Mouse (Mus musculus): ENCODE data around the gene Actr6. TPM values are rescaled to one million over a fixed set of nuclear protein-coding genes. Genes with fewer than 3 reads are reported as not detected.
"Not testable (repeated sequence)": the region's sequence is repeated elsewhere in the genome, so short reads cannot be mapped to it uniquely, and the experiment has no call there.

Actr6 gene
- polyA plus RNA-seq, 1 experiment from 2014 or later: 28.8 TPM

GRCm38 (mm10) chr10:89720252-89720651 is 11.8 kb downstream of the Actr6 start:
- H3K27me3 ChIP-seq (ENCODE audit: insufficient read depth, low read length): no peaks in the 10 kb centered on the region
- H3K9me3 ChIP-seq (ENCODE audit: low read depth, low read length): no peaks in the 10 kb centered on the region
- DNase-seq (no peak), ATAC-seq (ENCODE audit: insufficient read depth) (no peak)
- H3K4me3 ChIP-seq (ENCODE audit: low read depth, low read length): no peak overlapping the region
- H3K36me3 ChIP-seq (ENCODE audit: insufficient read depth): peaks cover 38% of the 10 kb centered on the region
- no peak for TF ChIP-seq CTCF (IDR thresholded peaks at IDR 0.05; ENCODE audit: low read depth)
- no peak overlapping the region for H3K9ac ChIP-seq
- H3K4me2 ChIP-seq: no peak overlapping the region
- no peaks in the 10 kb centered on the region for H3K4me1 ChIP-seq (ENCODE audit: insufficient read depth)
- H3K27ac ChIP-seq (ENCODE audit: low read depth): no peak overlapping the region

GRCm38 (mm10) chr10:89714910-89715309 is 17.2 kb downstream of the Actr6 start:
- Histone ChIP-seq H3K9ac (no peak overlapping the region), H3K27ac (ENCODE audit: low read depth) (no peak overlapping the region), H3K36me3 (ENCODE audit: insufficient read depth) (peaks cover 42% of the 10 kb centered on the region), H3K27me3 (ENCODE audit: insufficient read depth, low read length) (no peaks in the 10 kb centered on the region), H3K4me3 (ENCODE audit: low read depth, low read length) (no peak overlapping the region), H3K4me1 (ENCODE audit: insufficient read depth) (no peaks in the 10 kb centered on the region), H3K9me3 (ENCODE audit: low read depth, low read length) (no peaks in the 10 kb centered on the region), H3K4me2 (no peak overlapping the region)
- no peak for DNase-seq
- WGBS: 81% methylated on average over 10 of the region's 10 CpGs
- ATAC-seq (ENCODE audit: insufficient read depth): no peak; the same call in 1 of the 2 replicates
- no peak for TF ChIP-seq CTCF (IDR thresholded peaks at IDR 0.05; ENCODE audit: low read depth)

- DNase-seq (peak; percentile 50), ATAC-seq (ENCODE audit: insufficient read depth) (peak; percentile 91)
- Histone ChIP-seq H3K4me2 (peak overlapping the region; percentile 35; the same call in 1 of the 2 replicates), H3K27ac (ENCODE audit: low read depth) (no peak overlapping the region), H3K9me3 (ENCODE audit: low read depth, low read length) (no peaks in the 10 kb centered on the region), H3K9ac (no peak overlapping the region), H3K36me3 (ENCODE audit: insufficient read depth) (peaks cover 15% of the 10 kb centered on the region; the same call in 1 of the 2 replicates), H3K4me1 (ENCODE audit: insufficient read depth) (no peaks in the 10 kb centered on the region), H3K4me3 (ENCODE audit: low read depth, low read length) (no peak overlapping the region), H3K27me3 (ENCODE audit: insufficient read depth, low read length) (no peaks in the 10 kb centered on the region)
- TF ChIP-seq CTCF (IDR thresholded peaks at IDR 0.05; ENCODE audit: low read depth): no peak
- 28% methylated on average over 10 of the region's 10 CpGs for whole genome bisulfite sequencing
These were observed 23.4 kb downstream of the Actr6 start for GRCm38 (mm10) chr10:89708720-89709119.

- H3K4me2 ChIP-seq: no peak overlapping the region
- DNase-seq: peak; percentile 46
- no peak overlapping the region for H3K4me3 ChIP-seq (ENCODE audit: low read depth, low read length)
- H3K4me1 ChIP-seq (ENCODE audit: insufficient read depth): no peaks in the 10 kb centered on the region
- H3K27me3 ChIP-seq (ENCODE audit: insufficient read depth, low read length): no peaks in the 10 kb centered on the region
- 67% methylated on average over 3 of the region's 3 CpGs for WGBS
- ATAC-seq (ENCODE audit: insufficient read depth): no peak
- peak; percentile 19; the same call in 1 of the 2 replicates for TF ChIP-seq CTCF (IDR thresholded peaks at IDR 0.05; ENCODE audit: low read depth)
- H3K9me3 ChIP-seq (ENCODE audit: low read depth, low read length): no peaks in the 10 kb centered on the region
- H3K9ac ChIP-seq: no peak overlapping the region
- H3K27ac ChIP-seq (ENCODE audit: low read depth): no peak overlapping the region
- peaks cover 6% of the 10 kb centered on the region; the same call in 1 of the 2 replicates for H3K36me3 ChIP-seq (ENCODE audit: insufficient read depth)
These were observed 24.7 kb downstream of the Actr6 start for GRCm38 (mm10) chr10:89707397-89707796.

- H3K27ac ChIP-seq (ENCODE audit: low read depth): no peak overlapping the region
- no peak overlapping the region for H3K4me2 ChIP-seq
- DNase-seq (peak; percentile 34), ATAC-seq (ENCODE audit: insufficient read depth) (no peak)
- no peak for TF ChIP-seq CTCF (IDR thresholded peaks at IDR 0.05; ENCODE audit: low read depth)
- no peak overlapping the region for H3K9ac ChIP-seq
- no peaks in the 10 kb centered on the region for H3K27me3 ChIP-seq (ENCODE audit: insufficient read depth, low read length)
- H3K4me1 ChIP-seq (ENCODE audit: insufficient read depth): no peaks in the 10 kb centered on the region
- 34% methylated on average over 5 of the region's 5 CpGs for WGBS
- H3K36me3 ChIP-seq (ENCODE audit: insufficient read depth): no peaks in the 10 kb centered on the region
- H3K9me3 ChIP-seq (ENCODE audit: low read depth, low read length): no peaks in the 10 kb centered on the region
- H3K4me3 ChIP-seq (ENCODE audit: low read depth, low read length): no peak overlapping the region
These were observed 29.1 kb downstream of the Actr6 start for GRCm38 (mm10) chr10:89703042-89703441.

GRCm38 (mm10) chr10:89697956-89698355 is 34.1 kb downstream of the Actr6 start:
- Histone ChIP-seq H3K27ac (ENCODE audit: low read depth) (no peak overlapping the region), H3K9ac (no peak overlapping the region), H3K4me1 (ENCODE audit: insufficient read depth) (no peaks in the 10 kb centered on the region), H3K36me3 (ENCODE audit: insufficient read depth) (no peaks in the 10 kb centered on the region), H3K4me3 (ENCODE audit: low read depth, low read length) (no peak overlapping the region), H3K27me3 (ENCODE audit: insufficient read depth, low read length) (no peaks in the 10 kb centered on the region), H3K9me3 (ENCODE audit: low read depth, low read length) (no peaks in the 10 kb centered on the region), H3K4me2 (no peak overlapping the region)
- TF ChIP-seq CTCF (IDR thresholded peaks at IDR 0.05; ENCODE audit: low read depth): no peak
- ATAC-seq (ENCODE audit: insufficient read depth) (no peak), DNase-seq (no peak)
- WGBS: 92% methylated on average over 3 of the region's 3 CpGs

- H3K4me1 ChIP-seq (ENCODE audit: insufficient read depth); H3K27ac ChIP-seq (ENCODE audit: low read depth); H3K4me2 ChIP-seq; H3K4me3 ChIP-seq (ENCODE audit: low read depth, low read length); H3K9me3 ChIP-seq (ENCODE audit: low read depth, low read length); H3K36me3 ChIP-seq (ENCODE audit: insufficient read depth); H3K9ac ChIP-seq; H3K27me3 ChIP-seq (ENCODE audit: insufficient read depth, low read length); ATAC-seq (ENCODE audit: insufficient read depth); DNase-seq: not testable (repeated sequence)
- WGBS: 63% methylated on average over 2 of the region's 2 CpGs
These were observed 35.8 kb downstream of the Actr6 start for GRCm38 (mm10) chr10:89696270-89696669.
